Mouse (Mus musculus): Measurements from ENCODE around the gene Pced1b.
"Not testable (repeated sequence)": the region's sequence is repeated elsewhere in the genome, so short reads cannot be mapped to it uniquely, and the experiment has no call there.

Gene Pced1b

DNA sequence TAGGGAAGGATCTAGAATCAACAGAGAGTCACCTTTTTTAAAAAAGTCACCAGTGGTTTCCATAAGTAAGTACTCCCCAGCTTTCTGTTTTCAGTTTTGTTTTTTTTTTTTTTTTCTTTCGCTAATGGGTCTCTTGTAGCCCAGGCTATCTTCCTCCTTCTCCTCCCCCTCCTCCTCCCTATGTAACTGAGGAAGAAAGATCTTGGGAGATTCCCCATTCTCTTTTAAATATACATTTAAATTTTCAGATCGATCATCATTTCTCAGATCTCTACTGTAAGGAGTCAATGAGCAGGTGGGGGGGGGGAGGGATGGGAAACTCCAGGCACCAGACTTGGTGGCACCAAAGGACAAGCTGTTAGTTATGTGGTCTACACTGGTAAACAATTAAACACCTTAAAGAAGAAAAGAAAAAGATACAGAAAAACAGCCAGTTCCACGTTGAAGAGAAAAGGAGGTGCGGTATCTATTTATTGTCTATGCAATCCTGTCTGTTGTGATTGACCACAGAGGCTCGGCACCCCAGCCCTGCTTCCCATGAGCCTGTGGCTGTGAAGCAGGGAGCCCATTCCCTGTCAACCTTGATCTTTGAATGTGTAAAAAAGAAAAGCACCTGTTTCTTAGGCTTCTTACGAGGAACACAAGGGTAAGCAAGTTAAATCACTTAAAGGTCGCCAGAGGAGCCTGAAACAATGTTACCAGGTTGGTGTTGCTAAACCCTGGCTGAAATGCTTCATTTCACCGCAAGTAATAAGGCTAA lies 127.4 kb downstream of the Pced1b start:
- no peak for DNase-seq

DNA sequence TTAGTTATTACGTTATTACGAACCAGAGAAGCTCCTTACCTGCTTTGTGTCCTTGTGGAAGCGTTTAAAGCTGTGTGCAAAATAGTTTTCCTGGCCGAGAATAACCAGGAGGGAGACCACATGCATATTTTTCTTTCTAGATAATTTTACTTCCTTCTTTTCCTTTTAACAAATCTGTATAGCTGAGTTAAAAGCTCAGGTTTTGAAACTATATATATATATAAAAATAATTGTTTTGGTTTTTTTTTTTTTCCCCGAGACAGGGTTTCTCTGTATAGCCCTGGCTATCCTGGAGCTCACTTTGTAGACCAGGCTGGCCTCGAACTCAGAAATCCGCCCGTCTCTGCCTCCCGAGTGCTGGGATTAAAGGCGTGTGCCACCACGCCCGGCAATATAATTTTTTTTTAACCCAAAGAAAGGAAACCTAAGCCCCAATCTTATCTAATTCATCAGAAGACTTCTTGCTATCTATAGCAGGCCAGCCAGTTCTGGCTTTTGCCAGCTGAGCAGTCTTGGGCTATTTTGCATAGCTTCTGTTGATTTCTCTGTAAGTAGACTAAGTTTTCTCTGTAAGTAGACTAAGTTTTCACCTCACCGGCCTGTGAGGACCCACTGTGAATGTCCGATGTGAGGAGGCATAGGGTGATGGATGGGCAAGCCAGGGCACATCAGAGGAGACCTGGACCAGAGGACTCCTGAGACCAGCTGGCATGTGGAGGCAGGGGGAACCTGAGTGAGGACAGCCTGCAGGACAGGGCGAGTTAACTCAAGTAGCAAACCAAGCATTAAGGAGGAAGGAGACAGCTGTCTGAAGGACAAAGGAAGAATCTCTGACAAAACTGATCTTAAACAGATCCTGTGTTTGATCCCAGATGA lies 128.2 kb downstream of the Pced1b start:
- DNase-seq, result no peak

DNA sequence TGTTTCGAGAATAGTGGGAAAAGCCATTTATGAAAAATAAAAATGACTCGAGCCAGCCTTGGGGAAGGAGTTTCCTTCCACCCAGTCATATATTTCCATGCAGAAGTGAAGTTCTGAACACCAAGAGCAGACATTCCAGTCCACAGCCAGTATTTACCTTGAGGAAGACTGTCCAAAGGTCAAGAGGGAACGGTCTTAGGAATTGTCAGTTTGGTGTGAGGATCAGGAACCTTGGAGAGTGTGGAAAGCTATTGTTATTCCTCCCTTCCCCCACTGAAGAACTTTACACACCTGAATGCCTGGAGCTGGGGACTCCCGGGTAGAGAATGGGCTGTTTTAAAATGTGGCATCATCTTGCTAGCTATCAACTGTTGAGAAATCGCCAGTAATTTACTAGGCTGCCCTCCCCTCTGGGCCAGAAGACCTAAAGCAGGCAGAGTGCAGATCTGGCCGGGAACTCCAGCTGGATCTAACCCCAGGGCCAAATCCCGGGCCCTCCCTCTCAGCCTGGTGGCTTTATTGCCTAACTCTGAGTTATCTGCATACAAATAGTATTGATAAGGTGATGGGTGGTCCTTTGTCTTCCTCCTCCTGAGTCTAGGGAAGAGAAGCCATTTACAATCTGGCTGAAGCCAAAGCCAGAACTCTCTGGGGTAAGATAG lies 129.3 kb downstream of the Pced1b start:
- DNase-seq, result no peak

DNA sequence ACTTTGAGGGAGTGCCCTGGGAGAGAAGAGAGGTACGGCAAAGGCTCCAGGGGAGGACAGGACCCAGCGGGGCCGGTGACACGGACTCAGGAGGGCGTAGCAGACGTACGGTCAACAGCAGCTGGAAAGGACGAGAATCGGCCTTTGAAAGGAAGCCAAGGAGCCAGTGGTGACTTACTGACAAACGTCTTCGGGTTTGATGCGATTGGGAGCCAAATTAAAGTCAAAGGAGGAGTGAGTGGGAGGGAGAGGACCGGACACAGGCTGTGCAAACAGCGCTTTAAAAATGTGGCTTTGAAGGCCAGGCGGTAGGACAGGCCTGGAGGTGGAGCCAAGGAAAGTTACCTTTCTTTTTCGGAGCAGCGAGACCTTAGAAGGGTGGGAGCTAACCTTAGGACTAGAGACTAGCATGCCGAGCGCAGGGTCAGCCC lies 129.9 kb downstream of the Pced1b start:
- no peak for DNase-seq

DNA sequence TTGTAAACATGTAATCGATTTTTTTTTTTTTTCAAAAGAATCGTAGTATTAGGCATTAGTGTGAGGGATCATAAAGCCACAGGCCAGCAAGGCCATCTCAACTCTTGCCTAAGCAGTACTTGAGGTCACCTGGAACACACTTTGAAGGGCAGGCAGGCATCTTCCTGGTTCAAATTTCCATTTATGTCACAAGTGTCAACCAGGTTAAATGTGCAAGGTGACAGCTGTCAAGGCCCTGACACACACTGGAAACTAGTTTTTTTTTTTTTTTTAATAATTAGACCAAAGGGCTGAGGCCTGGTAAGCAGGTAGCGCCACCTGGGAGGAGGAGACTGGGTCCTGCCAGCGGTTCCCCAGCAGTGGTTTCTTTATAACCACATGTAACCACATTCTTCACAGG lies 131.2 kb downstream of the Pced1b start:
- no peak for DNase-seq

DNA sequence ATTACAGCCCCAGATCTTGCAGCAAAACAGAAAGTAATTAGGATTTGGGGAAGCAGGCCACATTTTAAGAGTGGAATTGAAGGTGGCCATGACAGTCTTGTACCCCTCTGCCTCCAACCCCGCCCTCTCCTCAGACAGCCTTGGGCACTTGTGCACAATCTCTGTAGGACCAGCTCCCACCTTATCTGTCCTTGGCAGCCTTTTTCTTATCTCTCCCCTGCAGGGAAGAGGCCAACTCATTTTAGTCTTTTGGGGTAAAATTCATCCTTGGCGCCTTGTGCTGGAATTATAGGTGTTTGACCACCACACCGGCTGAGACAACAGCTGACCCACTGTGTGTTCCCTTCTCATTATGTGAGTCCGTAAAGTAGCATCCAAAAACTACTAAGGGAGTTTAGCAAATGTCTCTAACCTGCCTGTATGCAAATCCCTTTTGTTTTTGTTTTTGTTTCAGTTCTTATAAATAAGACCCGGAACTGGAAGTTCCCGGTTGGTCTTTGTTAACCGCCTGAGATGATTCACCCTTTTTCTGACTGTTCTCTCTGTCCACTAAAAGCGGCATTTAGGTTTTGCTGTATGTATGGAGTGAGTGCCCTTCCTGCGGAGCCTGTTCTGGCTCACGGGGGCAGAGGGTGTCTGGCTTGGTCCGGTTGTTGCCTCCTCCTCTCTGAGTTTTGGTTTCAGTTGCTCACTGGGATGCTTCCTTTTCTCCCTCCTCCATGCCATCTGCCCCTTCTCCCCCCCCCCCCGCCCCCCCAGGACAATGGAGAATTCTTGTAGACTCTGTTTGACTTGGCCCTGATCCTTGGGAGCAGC lies 132.8 kb downstream of the Pced1b start:
- no peak for DNase-seq

DNA sequence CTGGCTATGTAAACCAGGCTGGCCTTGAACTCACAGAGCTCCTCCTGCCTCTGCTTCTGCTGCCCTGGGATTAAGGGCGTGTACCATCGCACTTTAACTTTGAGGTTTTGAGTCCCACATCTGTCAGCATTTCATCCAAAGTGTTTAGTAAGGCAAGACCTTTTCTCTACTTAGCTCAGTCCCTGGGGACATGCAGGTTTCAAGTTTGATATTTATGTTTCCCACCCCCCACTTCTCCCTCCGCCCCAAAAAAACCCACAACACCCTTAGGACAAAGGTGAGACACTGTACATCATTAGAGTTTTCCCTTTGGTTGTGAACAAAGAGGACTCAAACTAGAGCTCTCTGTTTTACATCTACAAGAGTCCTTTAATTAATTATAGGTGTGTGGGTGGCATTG lies 135.7 kb downstream of the Pced1b start:
- no peak for DNase-seq

DNA sequence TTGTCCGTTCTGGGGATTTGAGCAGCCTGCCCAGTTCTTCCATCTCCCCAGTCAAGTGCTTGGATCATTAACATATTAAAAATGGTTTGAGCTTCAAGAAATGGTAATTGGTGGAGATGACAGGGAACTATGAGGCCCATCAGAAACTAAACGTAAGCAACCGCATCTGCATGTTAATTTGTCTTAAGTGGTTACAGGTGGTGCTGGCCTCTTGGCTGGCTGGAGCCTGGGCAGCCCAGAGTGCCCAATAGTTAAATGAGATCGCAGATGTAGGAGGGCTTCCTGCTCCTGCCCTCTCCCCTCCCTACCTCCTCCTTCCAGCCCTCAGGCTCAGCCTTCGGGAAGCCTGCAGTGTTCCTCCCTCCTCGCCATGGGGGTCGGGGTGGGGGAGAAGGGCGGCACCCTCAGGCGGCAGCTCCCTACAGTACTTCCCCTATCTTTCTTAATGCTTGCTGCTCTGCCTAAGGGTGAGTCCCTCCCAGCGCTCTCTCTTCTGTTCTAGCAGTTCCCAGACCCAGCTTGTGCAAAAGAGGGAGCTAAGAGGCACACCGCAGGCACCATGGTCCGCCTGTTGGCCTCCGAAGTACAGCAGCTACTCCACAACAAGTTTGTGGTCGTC lies 136.7 kb downstream of the Pced1b start:
- no peak for DNase-seq

DNA sequence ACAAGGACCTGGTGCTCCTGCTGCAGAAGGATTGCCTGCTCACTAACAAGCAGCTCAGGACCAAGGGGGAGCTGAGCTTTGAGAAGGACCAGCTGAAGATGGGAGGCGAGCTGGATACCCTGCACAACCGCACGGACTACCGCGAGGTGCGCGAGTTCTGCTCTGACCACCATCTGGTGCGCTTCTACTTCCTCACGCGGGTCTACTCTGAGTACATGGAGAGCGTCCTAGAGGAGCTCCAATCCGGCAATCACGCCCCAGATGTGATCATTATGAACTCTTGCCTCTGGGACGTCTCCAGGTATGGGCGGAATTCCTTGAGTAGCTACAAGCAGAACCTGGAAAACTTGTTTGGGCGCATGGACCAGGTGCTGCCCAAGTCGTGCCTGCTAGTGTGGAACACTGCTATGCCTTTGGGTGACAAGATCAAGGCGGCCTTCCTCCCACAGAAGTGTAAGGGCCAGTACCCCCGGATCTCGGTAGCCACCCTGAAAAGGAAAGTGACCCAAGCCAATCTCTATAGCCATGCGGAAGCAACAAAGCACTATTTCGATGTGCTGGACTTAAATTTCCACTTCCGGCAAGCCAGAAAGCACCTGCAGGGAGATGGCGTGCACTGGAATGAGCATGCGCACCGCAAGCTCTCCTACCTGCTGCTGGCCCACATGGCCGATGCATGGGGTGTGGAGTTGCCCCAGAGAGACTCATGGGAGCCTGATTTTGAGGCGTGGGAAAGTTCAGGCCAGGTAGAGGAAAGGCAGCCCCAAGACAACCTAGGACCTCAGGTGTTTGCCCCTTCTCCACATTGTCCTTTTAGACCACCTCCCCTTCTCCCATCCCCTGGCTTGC lies 137.5 kb downstream of the Pced1b start:
- DNase-seq, result no peak

DNA sequence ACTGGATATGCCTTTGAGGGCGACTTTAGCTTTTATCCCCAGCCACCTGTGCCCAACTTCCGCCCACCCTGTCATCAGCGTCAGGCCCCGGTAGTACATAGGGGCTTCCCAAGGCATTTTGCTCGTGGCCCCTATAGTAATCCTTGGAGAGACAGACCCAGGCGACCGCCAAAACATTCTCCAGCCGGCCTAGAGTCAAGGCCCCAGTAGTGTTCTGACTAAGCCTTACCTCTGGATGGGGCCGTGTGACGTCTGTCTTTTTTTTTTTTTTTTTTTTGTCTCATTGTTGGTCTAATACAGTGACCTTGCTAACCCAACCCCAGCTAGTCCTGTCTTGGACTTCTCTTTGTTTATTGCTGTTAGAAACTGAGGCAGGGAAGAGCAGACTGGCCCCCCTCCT lies 138.3 kb downstream of the Pced1b start:
- DNase-seq, result not testable (repeated sequence)

DNA sequence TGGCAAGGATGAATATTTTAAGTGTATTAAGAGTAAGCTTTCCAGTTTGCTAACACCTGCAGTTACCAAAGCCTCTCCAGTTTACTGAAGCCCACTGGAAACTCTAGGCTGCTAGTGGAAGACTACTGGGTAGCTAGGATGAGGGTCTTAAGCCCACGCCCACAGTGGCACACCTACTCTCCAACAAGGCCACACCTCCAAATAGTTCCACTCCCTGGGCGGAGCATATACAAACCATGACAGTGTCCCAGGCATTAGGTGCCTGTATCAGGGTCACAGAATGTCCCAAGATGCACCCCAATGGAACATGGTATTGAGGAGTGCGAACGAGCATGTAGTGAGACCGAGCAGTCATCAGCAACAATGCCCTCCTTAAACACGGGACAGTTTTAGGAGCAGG lies 140.9 kb downstream of the Pced1b start:
- DNase-seq, result no peak

DNA sequence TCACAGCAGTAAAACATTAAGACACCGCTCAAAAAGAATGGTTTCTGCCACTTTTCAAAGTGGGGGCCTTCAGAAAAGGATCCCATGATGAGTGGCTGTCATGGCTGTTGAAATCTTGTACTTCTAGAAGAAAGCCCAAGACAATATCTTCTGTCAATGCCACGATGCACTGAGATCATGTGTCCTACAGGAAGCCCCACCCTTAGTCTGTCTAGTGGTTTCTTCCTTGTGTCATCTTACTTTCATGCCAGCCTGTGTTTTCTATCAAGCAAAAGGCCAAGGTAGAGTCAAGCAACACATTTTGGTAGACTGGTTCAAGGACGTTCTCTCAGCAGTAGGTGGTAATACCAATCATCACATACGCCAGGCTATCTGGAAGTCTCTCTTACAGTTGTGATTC lies 142.7 kb downstream of the Pced1b start:
- DNase-seq, result no peak

DNA sequence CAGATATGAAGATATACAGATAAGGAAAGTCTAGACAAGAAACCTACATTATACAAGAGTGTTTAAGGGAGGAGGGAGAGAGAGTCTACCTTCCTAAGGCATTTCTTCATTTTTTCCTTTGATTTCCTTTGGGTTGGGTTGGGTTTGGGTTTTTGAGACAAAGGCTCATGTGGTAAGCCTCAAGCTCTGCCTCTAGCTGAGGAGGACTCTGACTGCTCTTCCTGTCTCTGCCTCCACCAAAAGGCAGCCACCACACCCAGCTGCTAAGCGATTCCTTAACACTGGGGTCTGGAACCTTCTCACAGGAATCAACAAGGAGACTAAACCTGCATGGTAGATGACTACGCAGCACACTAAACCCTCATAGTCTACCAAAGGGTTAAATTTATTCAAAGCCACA lies 143.9 kb downstream of the Pced1b start:
- DNase-seq, result no peak

DNA sequence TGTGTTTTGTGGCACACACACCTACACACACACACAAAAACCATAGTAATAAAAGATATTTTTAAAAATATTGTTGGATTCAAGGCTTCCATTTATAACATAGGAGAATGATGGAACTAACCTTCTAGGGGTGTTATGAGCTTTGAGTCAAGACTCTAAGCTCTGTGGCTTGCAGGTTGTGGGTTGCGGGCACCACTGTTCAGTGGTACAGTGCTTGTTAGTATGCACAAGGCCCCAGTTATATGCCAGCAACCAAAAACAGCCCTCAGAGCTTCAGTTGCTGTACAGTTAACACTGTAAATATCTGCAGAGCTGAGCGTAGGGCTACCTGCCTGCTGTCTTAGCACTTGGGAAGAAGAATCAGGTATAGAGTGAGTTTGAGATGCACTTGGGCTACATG lies 144.5 kb downstream of the Pced1b start:
- no peak for DNase-seq

DNA sequence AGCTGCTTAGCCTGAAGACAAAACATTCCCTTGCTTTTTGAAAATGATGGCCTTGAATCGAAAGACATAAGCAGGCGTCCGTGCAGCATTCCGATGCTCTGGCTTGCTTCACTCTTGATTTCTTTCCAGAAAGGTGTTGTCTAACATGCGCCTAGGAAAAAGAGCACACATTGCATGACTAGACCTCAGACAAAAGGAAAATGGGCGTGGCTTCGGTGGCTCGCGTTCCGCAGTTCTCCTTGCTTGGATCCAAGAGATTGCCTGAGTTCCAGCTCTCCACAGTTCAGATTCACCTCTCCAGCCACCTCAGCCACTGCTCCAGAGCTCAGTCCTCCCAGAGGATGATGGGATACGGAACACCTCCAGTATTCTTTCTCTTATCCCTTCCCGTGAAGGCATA lies 147.7 kb downstream of the Pced1b start:
- DNase-seq, result no peak

DNA sequence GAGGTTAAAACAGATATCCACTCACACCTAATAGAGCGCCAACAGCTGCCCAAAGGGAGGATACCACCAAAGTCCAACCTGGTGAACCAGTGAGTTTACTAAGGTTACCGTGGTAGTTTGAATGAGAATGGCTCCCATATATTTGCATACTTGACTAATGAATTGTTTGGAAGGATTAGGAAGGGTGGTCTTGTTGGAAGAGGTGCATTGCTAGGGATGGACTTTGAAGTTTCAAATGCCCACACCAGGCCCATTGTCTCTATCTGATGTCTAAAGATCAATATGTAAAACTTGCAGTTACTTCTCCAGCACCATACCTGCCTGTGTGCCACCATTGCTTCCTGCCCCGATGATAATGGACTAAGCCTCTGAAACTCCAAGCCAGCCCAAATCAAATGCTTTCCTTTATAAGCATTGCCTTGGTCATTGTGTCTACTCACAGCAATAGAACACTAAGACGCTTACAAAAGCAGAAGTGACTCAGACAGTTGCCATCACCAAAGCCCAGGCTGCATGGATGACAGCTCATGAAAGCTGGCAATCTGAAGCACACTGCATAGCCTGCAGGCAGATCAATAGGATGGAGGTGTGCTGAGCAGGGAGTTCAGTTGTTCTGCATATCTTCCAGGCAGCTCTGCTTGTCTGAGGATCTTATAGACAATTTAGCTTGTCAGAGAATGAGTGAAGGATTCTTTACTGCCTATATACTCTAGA lies 149.8 kb downstream of the Pced1b start:
- no peak for DNase-seq

DNA sequence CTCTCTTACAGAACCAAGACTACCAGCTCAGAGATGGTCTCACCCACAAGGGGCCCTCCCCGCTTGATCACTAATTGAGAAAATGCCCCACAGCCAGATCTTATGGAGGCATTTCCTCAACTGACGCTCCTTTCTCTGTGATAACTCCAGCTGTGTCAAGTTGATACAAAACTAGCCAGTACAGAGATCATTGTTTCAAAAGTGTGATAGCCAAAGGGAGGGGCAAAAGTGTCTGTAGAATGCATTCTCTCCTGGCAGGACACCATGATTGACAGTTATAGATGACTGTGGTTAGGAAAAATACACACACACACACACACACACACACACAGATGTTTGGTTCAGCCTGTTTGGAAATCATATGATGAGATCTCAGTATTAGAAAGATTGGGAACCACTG lies 150.9 kb downstream of the Pced1b start:
- DNase-seq, result no peak

DNA sequence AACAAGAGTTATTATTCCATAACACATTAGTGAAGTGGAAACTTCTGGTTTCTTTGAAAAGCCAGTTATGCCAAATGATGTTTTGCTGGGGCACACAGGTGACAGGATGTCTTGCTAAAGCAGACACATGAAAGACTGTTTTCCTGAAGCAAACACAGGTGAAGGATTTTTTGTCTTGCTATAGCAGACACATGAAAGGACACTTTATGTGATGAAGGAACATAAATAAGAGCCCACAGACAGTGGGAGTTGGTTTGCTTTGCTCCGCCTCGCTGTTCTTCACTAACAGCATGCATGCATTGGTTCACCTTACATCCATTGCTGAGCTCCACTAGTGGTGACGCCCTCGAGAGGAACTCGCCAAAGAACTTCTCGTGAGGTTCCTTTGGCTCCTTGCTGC lies 154.0 kb downstream of the Pced1b start:
- no peak for DNase-seq

DNA sequence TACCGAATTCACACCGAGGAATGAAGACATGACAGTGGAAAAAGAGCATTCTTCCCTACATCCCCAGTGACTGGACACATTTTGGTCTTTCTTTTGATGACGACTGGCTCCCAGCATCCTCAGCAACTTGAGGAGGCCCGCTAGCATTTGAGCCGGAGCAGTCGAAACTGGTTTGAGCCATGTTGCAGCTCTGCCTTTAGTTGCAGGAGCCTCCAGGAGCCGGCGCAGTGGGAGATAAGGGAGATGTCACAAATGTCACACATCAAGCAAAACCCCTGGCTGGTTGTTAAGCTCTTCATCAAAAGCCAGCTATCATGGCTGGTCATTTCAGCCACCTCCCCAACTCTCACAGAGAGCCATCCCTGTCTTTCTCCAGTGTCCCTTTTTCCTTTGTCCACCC lies 157.6 kb downstream of the Pced1b start:
- DNase-seq, result no peak

DNA sequence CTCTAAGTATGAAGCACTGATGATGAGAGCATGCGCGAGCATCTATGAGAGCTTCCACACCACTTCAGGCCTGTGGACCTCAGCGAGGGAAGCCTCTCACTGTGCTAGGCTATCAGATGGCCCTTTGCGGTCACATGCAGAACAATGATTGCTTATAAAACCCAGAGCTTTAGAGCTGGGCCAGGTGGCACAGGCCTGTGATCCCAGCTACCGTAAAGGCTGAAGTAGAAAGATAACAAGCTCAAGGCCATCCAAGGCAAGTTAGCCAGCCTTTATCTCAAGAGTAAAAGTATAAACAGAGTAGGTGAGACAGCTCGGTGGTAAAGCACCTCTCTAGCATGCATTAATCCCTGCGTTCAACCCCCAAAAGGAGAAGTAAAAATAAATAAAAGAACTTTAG lies 158.1 kb downstream of the Pced1b start:
- DNase-seq, result no peak

DNA sequence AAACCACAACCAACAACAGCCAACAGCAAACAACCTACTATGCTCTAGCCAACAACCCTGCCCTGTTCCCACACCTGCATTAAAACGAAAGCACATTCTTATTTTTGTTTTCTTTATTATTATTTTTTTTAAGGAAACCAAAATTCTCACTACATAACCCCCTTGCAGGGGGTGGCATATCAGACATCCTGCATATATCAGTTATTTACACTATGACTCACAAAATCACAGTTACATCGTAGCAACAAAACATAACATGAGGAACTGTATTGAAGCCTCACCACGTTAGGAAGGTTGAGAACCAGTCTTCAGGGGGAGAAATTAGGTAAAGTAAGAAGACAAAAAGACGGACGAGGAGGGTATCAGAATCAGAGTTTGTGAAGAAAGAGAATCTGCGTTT lies 159.2 kb downstream of the Pced1b start:
- no peak for DNase-seq

Measured in cerebellum, postnatal 36 days (tissue).